Mouse (Mus musculus) liver, postnatal 0 days (tissue): ENCODE measurements around the gene Isoc2b.

ENCODE experiments used
- CTCF ChIP-seq: sonication (generic); IDR thresholded peaks from 2 replicates; pipeline ENCODE4 v1.5.1; 2016; ENCODE audit warnings: antibody characterized with exemption, low read depth
- EP300 ChIP-seq: IDR thresholded peaks from 2 replicates; pipeline ENCODE4 v1.6.1; 2016; ENCODE audit warnings: antibody characterized with exemption, low read depth, mild to moderate bottlenecking

DNA sequence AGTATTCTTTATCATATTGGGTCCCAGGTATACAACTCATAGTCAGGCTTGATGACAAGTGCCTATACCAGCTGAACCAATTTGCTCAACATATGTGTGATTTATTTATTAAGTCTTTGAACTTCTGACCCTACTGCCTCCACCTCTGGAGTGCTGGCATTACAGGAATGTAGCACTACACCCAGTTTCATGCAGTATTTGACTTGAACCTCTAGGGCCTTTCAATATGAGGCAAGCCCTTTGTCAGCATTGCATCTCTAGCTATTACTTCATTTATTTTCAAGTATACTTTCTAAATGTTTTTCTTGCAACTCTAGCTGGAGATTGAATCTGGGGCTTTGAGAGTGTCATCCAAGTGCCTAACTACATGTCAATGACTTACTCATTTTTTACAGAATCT, 67.8 kb downstream of the Isoc2b start:
- no peak for TF ChIP-seq EP300
- TF ChIP-seq CTCF, result no peak
